Mouse (Mus musculus) bone marrow macrophage, adult 2 months (primary cell): ENCODE measurements around the gene Gm20403. TPM values are rescaled to one million over a fixed set of nuclear protein-coding genes. Genes with fewer than 3 reads are reported as not detected.

Experiments
- H3K27ac ChIP-seq: 2 replicates; pipeline ENCODE4 v1.5.1; 2012; ENCODE audit warnings: low read depth, low read length; ENCODE audit not compliant: insufficient read depth
- H3K4me1 ChIP-seq: 2 replicates; pipeline ENCODE4 v1.6.1; 2012; ENCODE audit warnings: low read length; ENCODE audit not compliant: control insufficient read depth, insufficient read depth
- H3K4me3 ChIP-seq: 2 replicates; pipeline ENCODE4 v1.5.1; 2012; ENCODE audit warnings: mild to moderate bottlenecking, low read length, moderate library complexity; ENCODE audit not compliant: insufficient read depth
- CTCF ChIP-seq: IDR thresholded peaks from 2 replicates; pipeline ENCODE4 v1.5.1; 2012; ENCODE audit warnings: low read depth, mild to moderate bottlenecking, low read length, moderate library complexity
- POLR2A ChIP-seq: IDR thresholded peaks from 2 replicates; pipeline ENCODE4 v1.6.1; 2012; ENCODE audit warnings: mild to moderate bottlenecking, low read depth, low read length, borderline replicate concordance
- polyA plus RNA-seq: library from polyadenylated mRNA; stranded (reverse); fragments of >200 nt; gene quantifications from 2 replicates; pipeline ENCODE4 v1.2.4, GENCODE M21; 2012; ENCODE audit not compliant: missing spikeins, insufficient read depth, insufficient read length

Gm20403 gene
- polyA plus RNA-seq, result not detected in 2 replicates

- peak within 1 kb of the TSS; percentile 78 for H3K4me3 ChIP-seq
- peaks cover 13% of the 10 kb centered on the region for H3K4me1 ChIP-seq
- H3K27ac ChIP-seq, result peak within 1 kb of the TSS; percentile 89
- TF ChIP-seq CTCF (no peak), POLR2A (0 out of 2 replicates have a peak, but pooled peaks have one; percentile 81)
Measured at GRCm38 (mm10) chr12:54986052-54986717, at the start of gene Gm20403. TSS of gene Gm20403 (minus strand) at chr12:54986529.

- TF ChIP-seq POLR2A (no peak), CTCF (no peak)
- H3K4me3 ChIP-seq, result no peak overlapping the region
- H3K27ac ChIP-seq, result no peak overlapping the region
- H3K4me1 ChIP-seq, result 0 out of 2 replicates have a peak, but pooled peaks cover 3% of the 10 kb centered on the region
Measured at GRCm38 (mm10) chr12:55027088-55027487, 40.8 kb upstream of the Gm20403 start.

DNA sequence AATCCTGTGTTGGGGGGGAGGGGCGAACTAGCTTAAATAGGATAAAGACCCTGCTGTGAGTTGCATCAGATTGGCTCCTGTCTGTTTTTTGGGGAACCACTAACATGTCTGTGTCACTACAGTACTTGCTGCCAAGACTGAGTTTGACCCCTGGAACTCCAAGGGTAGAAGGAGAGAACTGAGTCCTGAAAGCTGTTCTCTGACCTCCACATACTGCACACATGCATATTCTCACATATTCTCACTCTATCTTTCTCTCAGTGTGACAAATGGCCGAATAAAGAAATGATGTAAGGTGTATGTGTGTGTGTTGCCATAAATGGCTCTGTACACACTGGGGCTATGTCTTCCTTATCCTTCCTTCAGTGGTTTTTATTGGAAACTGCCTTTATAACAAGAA is 37.0 kb upstream of the Gm20403 start:
- TF ChIP-seq CTCF (no peak), POLR2A (no peak)
- peaks cover 16% of the 10 kb centered on the region for H3K4me1 ChIP-seq
- H3K27ac ChIP-seq, result no peak overlapping the region
- H3K4me3 ChIP-seq, result no peak overlapping the region

DNA sequence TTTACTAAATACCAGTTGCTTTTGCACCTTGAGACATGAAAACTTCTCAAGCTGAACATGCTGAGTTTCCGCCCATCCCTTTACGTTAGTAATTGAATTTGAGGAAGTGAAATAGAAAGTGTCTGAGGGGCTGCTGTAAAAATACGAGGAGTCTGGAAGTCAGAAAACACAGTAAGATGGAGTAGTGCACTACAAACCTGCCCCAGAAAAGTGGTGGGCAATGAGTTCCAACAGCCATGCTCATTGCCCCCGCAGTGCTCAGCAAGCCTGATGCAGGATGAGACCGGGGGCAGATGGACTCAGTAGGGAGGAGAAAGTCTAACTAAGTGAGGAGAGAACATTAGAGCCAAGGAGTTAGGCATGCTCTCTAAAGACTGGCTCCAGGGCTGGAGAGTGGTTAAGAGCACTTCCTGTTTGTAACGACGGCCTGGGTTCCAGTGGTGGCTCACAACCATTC is 33.1 kb upstream of the Gm20403 start:
- peaks cover 25% of the 10 kb centered on the region for H3K4me1 ChIP-seq
- H3K27ac ChIP-seq, result peak overlapping the region; percentile 90
- H3K4me3 ChIP-seq, result peak overlapping the region; percentile 48
- TF ChIP-seq CTCF, result no peak
- TF ChIP-seq POLR2A, result no peak

- TF ChIP-seq POLR2A (no peak), CTCF (no peak)
- Histone ChIP-seq H3K4me3 (no peak overlapping the region), H3K4me1 (peaks cover 22% of the 10 kb centered on the region), H3K27ac (no peak overlapping the region)
Measured at GRCm38 (mm10) chr12:55017119-55017721, 30.9 kb upstream of the Gm20403 start.

GRCm38 (mm10) chr12:55016339-55017118 is 30.2 kb upstream of the Gm20403 start:
- no peak overlapping the region for H3K27ac ChIP-seq
- no peak overlapping the region for H3K4me3 ChIP-seq
- peaks cover 22% of the 10 kb centered on the region for H3K4me1 ChIP-seq
- TF ChIP-seq CTCF (no peak), POLR2A (no peak)

GRCm38 (mm10) chr12:55015428-55015827 is 29.1 kb upstream of the Gm20403 start:
- Histone ChIP-seq H3K27ac (no peak overlapping the region), H3K4me1 (peaks cover 20% of the 10 kb centered on the region), H3K4me3 (no peak overlapping the region)
- TF ChIP-seq POLR2A (no peak), CTCF (no peak)

DNA sequence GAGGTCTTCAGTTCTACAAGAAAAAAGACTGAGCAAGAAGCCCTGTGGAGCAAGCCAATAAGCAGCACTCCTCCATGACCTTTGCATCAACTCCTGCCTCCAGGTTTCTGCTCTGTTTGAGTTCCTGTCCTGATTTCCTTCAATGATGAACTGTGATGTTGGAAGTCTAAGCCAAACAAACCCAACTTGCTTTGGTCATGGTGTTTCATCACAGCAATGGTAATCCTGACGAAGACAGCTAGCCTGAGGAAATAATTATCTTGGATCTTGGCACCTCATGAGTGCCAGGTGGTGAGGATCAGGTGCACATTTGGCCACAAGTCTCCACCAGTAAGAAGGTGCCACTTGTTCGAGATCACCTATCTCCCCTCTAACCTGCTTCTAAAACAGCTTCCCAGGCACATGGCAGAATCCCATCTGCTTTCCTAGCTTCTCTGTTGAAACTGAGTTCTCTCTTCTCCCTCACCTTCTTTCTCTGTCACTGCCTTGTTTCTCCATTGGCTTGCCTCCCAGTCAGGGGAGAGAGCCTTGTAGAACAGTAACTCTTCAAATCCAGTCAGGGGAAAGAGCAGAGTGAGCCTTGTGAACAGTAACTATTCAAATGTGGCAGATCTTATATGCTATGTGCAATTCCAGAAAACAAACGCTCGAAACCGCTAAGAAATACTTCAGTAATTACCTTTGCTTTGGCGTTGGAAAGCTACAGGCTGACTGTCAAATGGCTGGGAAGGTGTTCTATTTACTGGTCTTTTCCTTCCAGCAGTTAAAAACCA is 27.5 kb upstream of the Gm20403 start, which contains the start of gene Baz1a:
Baz1a (minus strand) TSS at position 723 of the 773 bp plus-strand sequence.
- Histone ChIP-seq H3K27ac (no peak within 1 kb of the TSS), H3K4me1 (peaks cover 11% of the 10 kb centered on the region), H3K4me3 (no peak within 1 kb of the TSS)
- no peak for TF ChIP-seq CTCF
- TF ChIP-seq POLR2A, result no peak

DNA sequence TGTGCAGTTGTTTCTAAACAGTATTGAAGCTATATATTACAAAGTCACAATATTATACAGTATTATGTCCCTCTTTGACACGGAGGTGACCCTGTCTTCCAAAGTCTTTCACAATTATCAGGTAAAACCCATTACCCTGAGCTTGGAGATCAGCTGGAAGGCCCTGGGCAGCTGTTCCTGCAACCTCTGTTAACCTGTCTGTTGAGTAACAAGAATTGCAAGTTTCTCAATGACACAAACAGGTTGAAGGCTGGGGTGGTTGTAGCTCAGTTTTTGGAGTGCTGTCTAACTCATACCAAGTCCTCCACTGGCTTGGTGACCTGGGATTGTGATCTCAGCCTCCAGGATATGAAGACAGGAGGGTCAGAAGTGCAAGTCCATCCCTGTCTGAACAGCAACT is 26.7 kb upstream of the Gm20403 start:
- no peak for TF ChIP-seq CTCF
- no peak for TF ChIP-seq POLR2A
- Histone ChIP-seq H3K4me3 (no peak overlapping the region), H3K4me1 (peaks cover 9% of the 10 kb centered on the region), H3K27ac (no peak overlapping the region)
